Mouse (Mus musculus) myocyte (in vitro differentiated cells): ENCODE results near the gene Gm14214.

Experiments used
- E2F4 ChIP-seq: IDR thresholded peaks from one replicate; pipeline ENCODE4 v1.6.1; 2011; ENCODE audit warnings: mild to moderate bottlenecking, control low read depth, moderate library complexity; ENCODE audit not compliant: insufficient read depth
- MAX ChIP-seq: IDR thresholded peaks from one replicate; pipeline ENCODE4 v1.6.1; 2011; ENCODE audit warnings: low read depth, mild to moderate bottlenecking, control low read depth
- MYOD1 ChIP-seq, 3 experiments: IDR thresholded peaks; one replicate each; pipeline ENCODE4 v1.6.1; 2011; ENCODE audit warnings: control low read depth in 2 of 3, low read depth in 2 of 3, mild to moderate bottlenecking in 2 of 3, moderate library complexity in 1 of 3; ENCODE audit not compliant: insufficient read length in 2 of 3, control insufficient read depth in 1 of 3
- POLR2A ChIP-seq: IDR thresholded peaks from one replicate; pipeline ENCODE4 v1.6.1; 2011; ENCODE audit warnings: low read depth, mild to moderate bottlenecking, control low read depth, moderate library complexity; ENCODE audit not compliant: insufficient read length
- POLR2AphosphoS2 ChIP-seq: IDR thresholded peaks from one replicate; pipeline ENCODE4 v1.6.1; 2011; ENCODE audit warnings: low read depth, control low read depth; ENCODE audit not compliant: insufficient read length
- SRF ChIP-seq: IDR thresholded peaks from one replicate; pipeline ENCODE4 v1.6.1; 2011; ENCODE audit warnings: low read depth; ENCODE audit not compliant: control insufficient read depth, insufficient read length
- TCF12 ChIP-seq: IDR thresholded peaks from one replicate; pipeline ENCODE4 v1.6.1; 2011; ENCODE audit warnings: mild to moderate bottlenecking, control low read depth; ENCODE audit not compliant: poor library complexity, insufficient read depth, severe bottlenecking
- USF1 ChIP-seq: IDR thresholded peaks from one replicate; pipeline ENCODE4 v1.6.1; 2011; ENCODE audit warnings: low read depth, mild to moderate bottlenecking, control low read depth, moderate library complexity

DNA sequence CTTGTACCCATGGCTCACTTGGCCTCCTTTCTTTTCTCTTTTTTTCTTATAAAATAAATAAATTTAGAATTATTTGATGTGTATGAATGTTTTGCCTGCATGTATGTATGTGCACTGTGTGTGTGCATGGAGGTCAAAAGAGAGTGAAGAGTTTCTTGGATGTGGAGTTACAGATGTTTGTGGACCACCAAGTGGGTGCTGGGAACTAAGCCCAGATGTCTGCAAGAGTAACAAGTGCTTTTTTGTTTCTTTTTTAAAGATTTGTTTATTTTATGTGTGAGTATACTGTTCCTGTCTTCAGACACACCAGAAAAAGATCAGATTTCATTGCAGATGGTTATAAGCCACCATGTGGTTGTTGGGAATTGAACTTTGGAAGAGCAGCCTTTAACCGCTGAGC, 33.5 kb upstream of the Gm14214 start:
- TF ChIP-seq POLR2A (no peak), E2F4 (no peak), MYOD1 (IDR thresholded peaks at IDR 0.05; ENCODE audit: control insufficient read depth in 1 of 3, insufficient read length in 2 of 3, low read depth in 2 of 3) (no peak), MAX (no peak), TCF12 (no peak), USF1 (no peak), POLR2AphosphoS2 (no peak), SRF (no peak)
